Mouse (Mus musculus) lung, postnatal 0 days (tissue): Measurements from ENCODE around the gene Pp2d1.

Experiments
- CTCF ChIP-seq: IDR thresholded peaks from 2 replicates; pipeline ENCODE4 v1.5.1; 2016; ENCODE audit warnings: antibody characterized with exemption, mild to moderate bottlenecking
- EP300 ChIP-seq: IDR thresholded peaks from 2 replicates; pipeline ENCODE4 v1.6.1; 2016; ENCODE audit warnings: antibody characterized with exemption, mild to moderate bottlenecking, control low read depth

- TF ChIP-seq CTCF (no peak), EP300 (no peak)
Observed at GRCm38 (mm10) chr17:53488291-53489006, 50.8 kb downstream of the Pp2d1 start.
